Mouse (Mus musculus) CD4-positive helper T cell, adult 2 months (primary cell): ENCODE data around the gene Mtm1.
A peak's percentile ranks its signal among the peaks of the same experiment; 100 is the strongest.
"Not testable (repeated sequence)": the region's sequence is repeated elsewhere in the genome, so short reads cannot be mapped to it uniquely, and the experiment has no call there.

Experiments used
- DNase-seq: peaks from one replicate; pipeline ENCODE4 v3.0.0-alpha.2; 2012; ENCODE audit warnings: low read depth, missing footprints, low spot score

Gene Mtm1

DNA sequence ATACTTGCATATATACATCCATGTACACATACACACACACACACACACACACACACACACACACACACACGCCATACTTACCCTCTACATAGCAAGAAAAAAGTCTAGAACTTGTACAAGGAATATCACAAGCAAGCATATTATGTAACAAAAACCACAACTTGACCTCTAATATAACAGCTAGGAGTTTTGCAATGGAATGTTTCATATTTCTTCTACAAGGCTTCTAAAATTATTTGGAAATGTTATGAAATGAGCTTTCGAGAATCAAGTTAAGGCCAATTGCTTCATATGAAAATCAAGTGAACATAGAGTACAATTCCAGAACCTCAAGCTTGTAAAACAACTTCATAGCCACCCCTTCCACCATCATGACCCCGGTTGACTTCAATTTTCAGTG, 74.9 kb downstream of the Mtm1 start:
- DNase-seq = no peak

DNA sequence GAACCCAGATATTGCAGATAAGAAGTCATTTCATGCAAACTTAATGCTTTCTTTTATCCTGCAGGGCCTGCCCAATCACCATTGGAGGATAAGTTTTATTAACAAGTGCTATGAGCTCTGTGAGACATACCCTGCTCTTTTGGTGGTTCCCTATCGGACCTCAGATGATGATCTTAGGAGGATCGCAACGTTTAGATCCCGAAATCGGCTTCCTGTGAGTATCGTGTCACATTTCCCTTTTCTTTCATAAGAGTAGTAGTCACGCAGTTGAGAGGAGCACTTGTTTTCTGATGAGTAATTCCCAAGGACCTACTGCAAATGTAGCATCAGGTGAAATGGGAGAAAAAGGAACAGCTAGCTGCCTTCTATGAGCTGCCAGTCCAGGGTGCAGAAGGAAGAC, 76.5 kb downstream of the Mtm1 start:
- no peak for DNase-seq

DNA sequence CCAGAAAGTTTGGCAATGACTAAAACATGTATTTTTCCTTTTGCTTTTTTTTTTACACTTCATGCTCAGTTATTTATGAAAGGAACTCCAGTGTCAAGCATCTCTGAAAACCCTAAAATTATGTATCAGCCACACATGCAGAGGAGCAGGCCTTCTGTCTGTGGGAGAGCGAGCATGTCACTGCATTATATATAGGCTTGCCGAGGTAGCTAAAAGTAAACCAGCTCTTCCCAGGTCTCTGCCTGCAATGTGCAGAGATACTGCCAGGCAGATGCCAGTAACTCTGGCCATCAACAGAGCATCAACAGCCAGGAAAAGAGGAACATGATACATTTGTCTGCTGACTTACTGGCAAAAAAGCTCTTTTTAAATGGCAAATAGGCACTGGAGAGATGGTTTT, 83.6 kb downstream of the Mtm1 start:
- DNase-seq = no peak

DNA sequence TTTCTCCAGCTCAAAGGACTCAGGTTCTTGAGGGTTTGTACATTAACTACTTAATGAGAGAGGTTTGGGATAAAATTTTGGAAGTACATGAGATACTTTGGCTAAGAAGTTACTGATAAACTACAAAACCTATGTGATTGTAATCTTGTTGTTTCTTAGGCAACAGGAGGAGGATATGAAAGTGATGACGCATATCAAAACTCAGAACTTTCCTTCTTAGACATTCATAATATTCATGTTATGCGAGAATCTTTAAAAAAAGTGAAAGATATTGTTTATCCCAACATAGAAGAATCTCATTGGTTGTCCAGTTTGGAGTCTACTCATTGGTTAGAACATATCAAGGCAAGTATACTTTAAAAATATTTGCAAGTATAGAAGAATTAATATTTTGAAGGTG, 85.4 kb downstream of the Mtm1 start:
- peak; percentile 4 for DNase-seq

DNA sequence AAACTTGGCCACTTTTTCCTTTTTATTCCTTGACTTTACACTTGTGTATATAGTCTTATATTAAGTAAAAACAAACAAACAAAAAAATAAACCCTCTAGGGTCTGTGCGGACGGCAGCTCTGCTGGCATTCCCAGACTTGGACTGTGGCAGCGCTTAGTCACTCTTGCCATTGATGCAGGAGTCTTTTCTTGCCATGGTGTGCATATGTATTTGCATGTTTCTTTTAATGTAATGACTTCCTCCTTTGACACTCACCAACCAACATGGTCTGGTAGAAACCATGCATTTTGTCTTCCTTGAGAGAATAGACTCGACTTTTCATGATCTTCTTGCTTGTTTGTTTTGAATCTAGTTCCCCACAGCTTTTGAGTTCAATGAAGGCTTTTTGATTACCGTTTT, 91.6 kb downstream of the Mtm1 start:
- no peak for DNase-seq

DNA sequence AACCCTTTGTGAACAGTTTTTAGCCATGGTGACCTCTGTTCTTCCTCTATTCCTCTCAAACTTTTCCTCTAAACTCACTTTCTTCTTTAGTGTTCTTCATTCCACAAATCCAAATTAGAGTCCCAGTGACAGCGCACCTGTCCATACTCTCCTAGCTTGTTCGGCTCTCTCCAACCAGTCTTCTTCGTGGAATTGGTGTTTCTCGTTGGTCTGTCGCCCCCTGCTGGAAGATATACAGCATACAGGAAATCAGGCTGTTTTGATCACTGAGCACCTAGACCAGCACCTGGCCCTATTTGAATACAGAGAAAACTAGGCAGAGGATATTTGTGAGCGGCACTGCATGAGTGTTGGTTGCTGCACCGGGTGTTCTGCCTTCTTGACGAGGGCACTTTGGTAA, 100.7 kb downstream of the Mtm1 start:
- peak; percentile 48 for DNase-seq

DNA sequence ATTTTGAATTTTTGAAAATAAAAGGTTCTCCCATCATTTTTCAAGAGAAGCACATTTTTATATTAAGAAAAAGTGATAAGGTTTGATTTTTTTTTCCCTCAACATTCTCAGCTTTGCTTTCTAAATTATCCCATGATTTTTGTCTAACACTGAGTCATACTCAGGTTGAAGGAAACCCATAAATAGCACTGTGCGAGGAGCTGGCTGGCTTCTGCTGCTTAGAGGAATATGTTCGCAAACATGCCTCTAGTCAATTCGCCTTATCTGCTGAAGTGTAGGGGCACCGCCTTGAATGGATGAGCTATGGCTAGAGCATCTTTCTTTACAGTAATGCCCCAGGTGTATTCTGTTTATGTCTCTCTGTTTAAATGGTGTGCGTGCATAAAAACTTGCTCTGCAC, 103.8 kb downstream of the Mtm1 start:
- no peak for DNase-seq

DNA sequence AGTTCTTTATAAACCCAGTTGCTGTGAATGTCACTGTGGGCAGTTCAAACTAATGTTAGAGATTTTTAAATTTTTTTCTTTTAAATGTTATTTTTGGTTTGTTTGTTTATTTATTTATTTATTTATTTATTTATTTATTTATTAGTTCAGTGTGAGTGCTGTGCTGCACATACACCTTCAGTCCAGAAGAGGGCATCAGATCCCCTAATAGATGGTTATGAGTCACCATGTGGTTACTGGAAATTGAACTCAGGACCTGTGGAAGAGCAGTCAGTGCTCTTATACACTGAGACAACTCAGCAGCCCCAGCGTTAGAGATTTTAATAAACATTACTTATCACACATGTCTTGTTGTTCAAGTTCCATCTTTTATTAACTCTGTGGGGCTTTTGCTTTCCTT, 141.5 kb downstream of the Mtm1 start:
- DNase-seq = peak; percentile 29

DNA sequence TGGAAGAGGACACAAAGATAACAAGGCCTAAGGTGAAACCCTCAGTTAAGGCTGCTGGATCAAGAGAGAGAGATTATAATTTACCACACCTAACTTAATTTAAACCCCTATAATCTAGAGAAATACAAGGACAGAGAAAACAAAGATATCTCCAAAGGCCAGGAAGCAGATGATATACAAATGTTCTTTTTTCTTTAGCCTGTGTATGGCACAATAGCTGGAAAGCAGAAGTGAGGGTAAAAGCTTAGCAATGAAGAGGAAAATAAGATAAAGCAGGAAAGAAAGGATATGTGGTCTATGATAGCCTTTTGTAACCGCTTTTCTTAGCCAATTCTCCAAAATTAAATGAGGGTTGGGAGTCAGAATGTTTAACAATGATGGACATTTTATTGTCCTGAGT, 144.8 kb downstream of the Mtm1 start:
- DNase-seq = no peak

DNA sequence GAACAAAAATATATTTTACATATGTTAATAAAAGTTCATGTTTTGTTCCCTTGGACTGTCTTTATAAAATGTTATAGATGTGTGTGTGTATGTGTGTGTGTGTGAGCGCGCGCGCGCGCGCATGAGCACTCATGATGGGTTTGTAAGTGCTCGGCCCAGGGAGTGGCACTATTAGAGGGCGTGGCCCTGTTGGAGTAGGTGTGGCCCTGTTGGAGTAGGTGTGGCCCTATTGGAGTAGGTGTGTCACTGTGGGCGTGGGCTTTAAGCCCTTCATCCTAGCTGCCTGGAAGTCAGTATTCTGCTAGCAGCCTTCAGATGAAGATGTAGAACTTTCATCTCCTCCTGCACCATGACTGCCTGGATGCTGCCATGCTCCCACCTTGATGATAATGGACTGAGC, 151.2 kb downstream of the Mtm1 start:
- not testable (repeated sequence) for DNase-seq

DNA sequence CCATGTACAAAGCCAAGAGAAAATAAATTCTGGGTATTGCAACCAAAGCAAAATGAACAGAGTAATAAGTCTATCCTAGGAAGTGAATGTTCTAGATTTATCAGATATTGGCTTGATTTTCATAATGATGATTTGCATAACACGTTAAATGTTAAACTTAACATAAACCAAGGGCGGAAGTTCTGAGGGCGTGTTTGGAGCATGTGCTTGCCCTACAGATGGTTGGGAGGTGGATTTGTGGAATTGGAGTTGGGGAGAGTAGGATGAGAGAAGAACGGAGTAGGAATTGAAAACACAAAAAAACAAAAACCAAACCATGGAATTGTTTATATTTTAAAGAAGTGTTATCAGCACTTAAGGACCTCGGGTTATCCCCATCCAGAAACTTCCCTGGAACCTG, 153.5 kb downstream of the Mtm1 start:
- no peak for DNase-seq

DNA sequence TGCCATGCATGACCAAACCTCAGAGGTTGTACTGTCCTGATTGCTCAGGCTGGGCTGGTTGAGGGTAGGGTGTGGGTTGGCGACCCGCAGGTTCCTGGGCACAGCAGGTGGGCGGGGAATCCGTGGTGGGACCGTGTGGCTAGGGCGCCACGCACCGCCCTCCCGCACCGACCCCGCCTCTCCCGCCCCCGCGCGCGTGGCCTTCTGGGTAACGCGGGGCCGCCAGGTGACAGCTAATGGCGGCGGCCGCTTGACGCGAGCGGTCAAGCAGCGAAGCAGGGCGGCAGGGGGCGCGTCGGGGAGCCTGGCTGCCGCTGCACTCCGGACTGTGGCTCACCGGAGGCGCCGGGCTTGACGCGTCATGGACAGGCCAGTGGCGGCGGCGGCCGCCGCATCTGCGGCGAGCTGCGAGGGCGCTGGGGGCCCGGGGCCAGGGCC, 154.0 kb downstream of the Mtm1 start, which contains the start of gene Mtmr1:
Gene Mtmr1, plus strand, starts transcription at position 207 of the 438 bp plus-strand sequence.
- DNase-seq = peak; percentile 84

DNA sequence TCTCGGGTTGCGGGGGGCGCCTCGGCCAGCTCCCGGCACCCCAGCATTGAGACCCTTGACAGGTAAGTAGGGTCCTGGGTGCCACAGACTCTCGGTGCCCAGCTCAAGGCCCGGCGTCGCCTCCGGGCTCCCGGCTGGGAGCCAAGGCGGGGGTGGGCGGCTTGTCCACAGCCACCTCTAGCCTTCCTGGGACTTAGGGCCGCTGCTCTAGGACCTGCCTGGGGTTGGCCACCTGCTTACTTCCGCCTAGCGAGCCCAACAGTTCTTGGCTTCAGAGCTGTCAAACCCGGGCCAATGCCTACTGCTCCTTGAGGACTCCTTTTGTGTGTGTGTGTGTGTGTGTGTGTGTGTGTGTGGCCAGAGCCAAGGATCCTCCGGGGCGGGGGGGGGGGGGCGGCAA, 154.4 kb downstream of the Mtm1 start:
- peak; percentile 40 for DNase-seq
